Mouse (Mus musculus) gastrocnemius, adult 2 months (tissue): ENCODE measurements around the gene Foxp3. TPM values are rescaled to one million over a fixed set of nuclear protein-coding genes. Genes with fewer than 3 reads are reported as not detected.

Experiments used
- DNase-seq: peaks from one replicate; pipeline ENCODE4 v3.0.0; 2022
- H3K27ac ChIP-seq: fragments of 200-600 bp; 2 replicates; pipeline ENCODE4 v1.8.1; 2022; ENCODE audit warnings: mild to moderate bottlenecking
- H3K4me3 ChIP-seq: fragments of 200-600 bp; 2 replicates; pipeline ENCODE4 v1.8.1; 2022; ENCODE audit warnings: mild to moderate bottlenecking, moderate library complexity
- CTCF ChIP-seq: fragments of 200-600 bp; IDR thresholded peaks from 2 replicates; pipeline ENCODE4 v1.8.1; 2022; ENCODE audit warnings: antibody characterized with exemption, mild to moderate bottlenecking, moderate library complexity
- intact Hi-C: fragments of 180-260 bp; cut with DNase I; formaldehyde crosslinking; loops from one replicate; pipeline ENCODE4 v1.15.1; 2025
- total RNA-seq, 2 experiments: library from RNA; stranded (reverse); gene quantifications; 2 replicates each; pipeline ENCODE4 v1.2.3; 2021

Gene Foxp3
- total RNA-seq, 2 experiments from 2014 or later = 0.15 to 0.28 TPM

DNA sequence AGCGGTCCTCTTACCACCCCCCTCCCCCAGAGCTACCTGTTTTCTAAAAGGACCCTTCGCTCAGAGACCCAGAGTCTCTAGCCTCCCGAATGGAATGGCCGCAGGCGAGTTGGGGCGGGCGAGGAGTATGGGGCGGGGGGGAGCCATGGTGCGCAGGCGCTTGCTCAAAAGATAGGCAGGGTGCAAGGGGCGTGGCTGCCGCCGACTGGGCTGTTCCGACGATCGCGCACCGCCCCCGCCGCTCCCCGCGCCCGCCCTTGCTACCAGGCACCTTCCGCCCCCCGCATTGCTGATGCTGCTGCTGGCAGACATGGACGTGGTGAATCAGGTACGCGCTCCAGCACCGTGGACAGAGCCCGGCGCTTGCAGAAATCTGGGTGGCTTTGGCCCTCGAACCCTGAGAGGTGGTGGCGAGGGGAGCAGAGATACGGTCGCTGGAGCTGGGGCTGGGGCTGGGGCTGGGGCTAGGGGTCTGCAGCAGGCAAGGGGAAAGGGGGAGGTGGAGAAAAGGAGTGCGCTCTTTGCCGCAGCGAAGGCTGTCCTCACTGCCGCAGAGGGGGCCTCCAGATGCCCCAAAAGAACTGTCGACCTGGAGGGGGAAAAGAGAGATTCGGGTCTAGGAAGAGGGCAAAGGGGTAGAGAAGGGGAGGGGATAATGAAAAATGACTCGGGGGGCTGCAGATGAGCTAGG, 65.1 kb downstream of the Foxp3 start, which contains the start of gene Syp:
Syp (plus strand) TSS at position 71 of the 691 bp plus-strand sequence.
- peak within 1 kb of the TSS; percentile 50 for H3K4me3 ChIP-seq
- no peak within 1 kb of the TSS for H3K27ac ChIP-seq

DNA sequence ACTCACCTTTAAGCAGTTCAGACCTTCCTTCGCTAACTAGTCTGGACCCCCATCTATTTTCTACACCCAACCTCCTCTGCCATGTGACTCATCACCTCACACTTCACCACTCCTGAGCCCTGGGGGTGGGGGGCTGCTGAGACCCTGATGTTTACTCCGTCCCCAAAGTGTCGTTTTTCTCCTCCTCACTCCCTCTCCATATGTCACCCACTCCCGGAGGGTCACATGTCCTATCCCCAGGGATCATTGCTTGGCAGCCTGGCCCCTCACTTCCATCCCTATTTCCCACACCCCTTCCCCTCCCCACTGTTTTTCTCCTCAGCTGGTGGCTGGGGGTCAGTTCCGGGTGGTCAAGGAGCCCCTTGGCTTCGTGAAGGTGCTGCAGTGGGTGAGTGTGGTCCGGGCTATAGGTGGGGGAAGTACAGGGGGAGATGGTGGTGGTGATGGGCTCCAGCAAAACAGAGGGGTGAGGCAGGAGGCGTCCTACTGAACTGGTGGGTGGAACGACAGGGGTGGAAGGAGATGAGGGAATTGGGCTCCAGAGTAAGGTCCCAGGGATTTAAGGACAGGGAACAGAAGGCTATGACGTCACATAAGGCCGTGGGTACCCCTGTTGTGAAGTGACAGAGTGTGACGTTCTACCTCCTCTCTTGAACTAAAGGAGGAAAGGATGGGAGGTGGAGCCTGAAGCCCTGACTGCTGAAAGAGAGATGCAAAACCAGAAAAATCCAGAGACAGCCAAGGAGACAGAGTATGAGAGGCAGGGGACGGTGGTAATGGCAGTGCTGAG, 66.3 kb downstream of the Foxp3 start:
- intact Hi-C loops = loop anchor here (10.0 kb wide), 1 partner anchor 315 kb away; no protein-coding TSS in a partner anchor
- Histone ChIP-seq H3K4me3 (no peak overlapping the region), H3K27ac (no peak overlapping the region)
- no peak for DNase-seq
- TF ChIP-seq CTCF = no peak

More for the DNA sequence above, 65.1 kb downstream of the Foxp3 start, which contains the start of gene Syp:
- no peak for TF ChIP-seq CTCF
- intact Hi-C loops = no loop called here
- DNase-seq = peak; percentile 75

DNA sequence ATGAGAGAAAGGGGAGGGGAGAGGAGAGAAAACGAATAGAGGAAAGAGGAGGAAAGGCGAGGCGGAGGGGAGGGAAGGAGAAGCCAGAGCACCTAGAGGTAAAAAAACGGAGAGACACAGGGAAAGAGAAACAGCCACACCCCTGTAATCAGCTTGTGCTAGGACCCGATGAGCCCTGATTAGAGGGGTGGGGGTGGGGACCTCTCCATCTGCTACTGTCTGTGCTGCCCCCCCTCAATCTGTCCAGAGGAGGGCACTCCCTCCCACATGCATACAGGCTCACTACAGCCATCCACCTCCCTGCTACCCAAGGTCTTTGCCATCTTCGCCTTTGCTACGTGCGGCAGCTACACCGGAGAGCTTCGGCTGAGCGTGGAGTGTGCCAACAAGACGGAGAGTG, 67.3 kb downstream of the Foxp3 start:
- no peak for TF ChIP-seq CTCF
- H3K4me3 ChIP-seq = no peak overlapping the region
- no peak for DNase-seq
- H3K27ac ChIP-seq = no peak overlapping the region
- intact Hi-C loops = loop anchor here (10.0 kb wide), 1 partner anchor 316 kb away; no protein-coding TSS in a partner anchor

Other genes starting within 250 kb of the Foxp3 start
- under 1 TPM; 0.17 to 0.20 TPM for gene Usp27x, start 197.8 kb upstream of the Foxp3 start, total RNA-seq
- 1 to 10 TPM; 2.3 to 3.3 TPM for gene Ppp1r3f, start 639 bp downstream of the Foxp3 start, total RNA-seq
- 10 to 100 TPM; 10.9 to 13.2 TPM for gene Ccdc22, start 31.9 kb downstream of the Foxp3 start, total RNA-seq
- not detected for gene Cacna1f, start 33.4 kb downstream of the Foxp3 start, total RNA-seq
- 1 to 10 TPM in 1 of 2 experiments, under 1 TPM in 1; 0.56 to 1.2 TPM for gene Syp, start 64.8 kb downstream of the Foxp3 start, total RNA-seq
- 10 to 100 TPM; 23.6 to 26.6 TPM for gene Prickle3, start 83.6 kb downstream of the Foxp3 start, total RNA-seq
- 10 to 100 TPM; 23.8 to 42.7 TPM for gene Plp2, start 97.7 kb downstream of the Foxp3 start, total RNA-seq
- gene Magix, start 107.6 kb downstream of the Foxp3 start, total RNA-seq = 10 to 100 TPM; 21.0 to 31.0 TPM
- gene Gpkow, start 123.5 kb downstream of the Foxp3 start, total RNA-seq = 10 to 100 TPM; 12.5 to 15.3 TPM
- gene Wdr45, start 140.7 kb downstream of the Foxp3 start, total RNA-seq = 10 to 100 TPM; 31.1 to 37.6 TPM
- gene Gm45208, start 148.6 kb downstream of the Foxp3 start, total RNA-seq = not detected
- gene Praf2, start 154.8 kb downstream of the Foxp3 start, total RNA-seq = 1 to 10 TPM; 3.3 to 6.7 TPM
- gene Ccdc120, start 177.3 kb downstream of the Foxp3 start, total RNA-seq = under 1 TPM; 0.28 to 0.75 TPM
- 10 to 100 TPM; 10.9 to 11.1 TPM for gene Tfe3, start 188.9 kb downstream of the Foxp3 start, total RNA-seq
- 10 to 100 TPM; 16.7 to 22.8 TPM for gene Gripap1, start 216.1 kb downstream of the Foxp3 start, total RNA-seq
- gene Kcnd1, start 248.6 kb downstream of the Foxp3 start, total RNA-seq = under 1 TPM; 0.15 to 0.22 TPM